Mouse (Mus musculus) liver, embryonic 14.5 days (tissue): ENCODE measurements around the gene Prdm16.

Experiments
- CTCF ChIP-seq: IDR thresholded peaks from 2 replicates; pipeline ENCODE4 v1.5.1; 2016; ENCODE audit warnings: antibody characterized with exemption, low read depth, control low read depth
- EP300 ChIP-seq: IDR thresholded peaks from 2 replicates; pipeline ENCODE4 v1.6.1; 2016; ENCODE audit warnings: antibody characterized with exemption, low read depth

DNA sequence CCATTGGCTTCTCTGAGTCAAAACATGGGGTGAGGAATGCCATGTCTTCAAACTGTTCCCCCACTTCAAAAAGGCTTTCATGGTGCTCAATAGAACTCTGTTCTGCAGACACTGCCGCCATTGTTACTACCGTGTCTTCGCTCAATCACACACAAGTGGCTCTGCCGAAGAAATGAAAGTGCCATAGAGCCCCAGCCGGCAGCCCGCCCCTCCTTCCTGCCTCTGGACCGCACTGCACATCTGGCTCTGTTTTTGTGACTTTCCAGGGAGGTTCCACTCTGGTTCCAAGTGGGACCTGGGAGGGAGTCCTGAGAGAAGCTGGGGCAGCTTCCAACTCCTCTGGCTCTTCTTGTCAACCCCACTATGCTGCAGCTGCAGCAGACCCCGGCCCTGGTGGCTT lies 251.5 kb downstream of the Prdm16 start:
- TF ChIP-seq CTCF (no peak), EP300 (no peak)
